Mouse (Mus musculus): ENCODE results near the gene Osm.

The Osm gene

DNA sequence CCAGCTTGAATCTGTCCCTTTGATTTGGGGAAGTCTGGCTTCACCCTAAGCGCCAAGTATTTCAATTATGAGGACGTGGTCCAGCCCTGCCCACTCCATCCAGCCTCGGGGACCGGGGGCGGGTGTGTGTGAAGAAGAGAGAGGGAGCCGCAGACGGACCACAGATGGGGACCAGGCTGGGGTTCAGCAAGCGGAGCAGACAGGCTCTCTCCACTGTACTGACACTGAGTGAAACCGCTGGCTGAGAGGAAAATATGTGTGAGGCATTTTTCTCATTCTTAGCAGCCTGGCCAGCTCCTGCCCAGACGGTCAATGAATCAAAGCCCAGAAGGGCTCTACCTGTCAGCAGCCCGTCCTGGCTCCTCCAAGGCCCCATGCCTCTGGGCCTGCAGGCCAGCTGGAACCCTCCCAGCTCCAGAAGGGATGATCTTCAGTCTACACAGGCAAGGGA is 40.2 kb downstream of the Osm start:
- no peak for DNase-seq

DNA sequence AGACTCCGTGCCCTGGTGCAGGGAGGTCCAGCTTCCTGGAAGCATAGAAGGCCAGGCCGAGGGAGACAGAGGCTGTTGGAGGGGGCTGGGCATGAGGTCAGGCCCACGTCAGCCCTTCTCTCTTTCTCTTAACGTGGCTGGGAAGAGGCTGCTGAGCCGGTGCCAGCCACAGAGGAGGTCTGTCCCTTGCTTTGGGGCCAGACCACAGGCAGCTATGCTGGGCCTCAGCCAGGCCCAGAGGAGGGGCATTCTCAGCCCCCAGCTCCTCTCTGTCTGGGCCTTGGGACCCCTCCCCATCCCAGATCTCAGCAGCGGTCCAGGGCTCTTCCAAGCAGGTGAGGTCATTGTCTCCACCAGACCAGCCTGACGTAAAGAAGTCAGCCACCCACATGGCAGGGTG is 43.7 kb downstream of the Osm start:
- DNase-seq: no peak

DNA sequence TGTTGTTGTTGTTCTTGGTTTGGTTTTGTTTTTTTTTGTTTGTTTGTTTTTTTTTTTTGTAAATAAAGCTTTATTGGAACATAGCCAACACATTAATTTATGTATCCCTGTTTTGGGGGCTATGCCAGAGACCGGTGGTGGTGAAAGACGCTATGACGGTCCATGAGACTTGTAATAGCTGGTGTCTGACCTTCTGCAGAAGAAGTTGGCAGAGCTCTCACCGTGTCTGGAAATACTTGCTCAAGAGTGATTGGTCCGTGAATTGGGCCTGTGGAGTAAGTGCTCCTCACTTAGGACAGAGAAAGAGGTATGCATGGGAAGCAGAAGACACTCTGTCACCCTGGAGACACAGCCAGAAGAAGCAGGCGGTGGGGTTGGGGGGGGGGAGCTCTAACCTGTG is 45.6 kb downstream of the Osm start:
- no peak for DNase-seq

DNA sequence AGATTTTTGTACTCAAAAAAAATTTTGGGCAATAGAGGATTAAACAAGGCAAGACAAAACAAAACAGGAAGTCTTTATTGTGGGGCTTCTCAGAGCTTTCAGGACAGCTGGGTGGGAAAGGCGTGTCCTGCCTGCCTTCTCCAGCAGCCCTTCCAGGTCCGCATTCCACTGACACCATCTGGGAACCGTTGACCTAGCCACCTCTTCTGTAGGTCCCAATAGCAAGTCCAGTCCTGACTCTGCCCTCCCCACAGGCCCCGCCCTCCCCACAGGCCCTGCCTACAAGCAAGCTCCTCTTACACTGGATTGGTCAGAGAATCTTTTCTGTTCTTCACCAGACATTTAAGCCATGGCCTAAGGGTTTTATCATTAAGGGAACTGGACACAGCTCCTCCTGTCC is 47.4 kb downstream of the Osm start:
- DNase-seq: no peak

DNA sequence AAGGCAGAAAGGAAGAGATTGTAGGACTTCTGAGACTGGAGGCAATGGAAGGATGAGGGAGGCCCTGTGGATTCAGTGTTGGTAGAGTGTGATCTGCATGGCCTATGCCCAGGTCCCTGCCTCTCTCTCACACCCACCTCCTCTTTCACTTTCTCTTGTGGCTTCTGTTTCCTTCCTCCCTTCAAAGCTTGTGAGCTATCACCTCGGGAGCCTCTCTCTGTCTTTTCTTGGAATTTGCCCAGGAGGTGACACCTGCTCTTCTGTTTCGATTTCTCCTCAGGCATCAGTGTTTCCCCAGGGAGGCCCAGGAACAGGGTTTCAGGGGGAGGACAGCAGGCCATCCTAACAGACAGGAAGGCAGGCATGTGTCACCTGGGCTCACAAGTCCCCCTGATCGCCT is 53.1 kb downstream of the Osm start:
- no peak for DNase-seq

All from kidney, adult 9 months (tissue).